Mouse (Mus musculus) gastrocnemius, adult 2 months (tissue): ENCODE measurements around the gene Etv1. TPM values are rescaled to one million over a fixed set of nuclear protein-coding genes. Genes with fewer than 3 reads are reported as not detected.

Source experiments
- DNase-seq: peaks from one replicate; pipeline ENCODE4 v3.0.0; 2022
- H3K27ac ChIP-seq: fragments of 200-600 bp; 2 replicates; pipeline ENCODE4 v1.8.1; 2022; ENCODE audit warnings: mild to moderate bottlenecking
- H3K4me3 ChIP-seq: fragments of 200-600 bp; 2 replicates; pipeline ENCODE4 v1.8.1; 2022; ENCODE audit warnings: mild to moderate bottlenecking, moderate library complexity
- CTCF ChIP-seq: fragments of 200-600 bp; IDR thresholded peaks from 2 replicates; pipeline ENCODE4 v1.8.1; 2022; ENCODE audit warnings: antibody characterized with exemption, mild to moderate bottlenecking, moderate library complexity
- intact Hi-C: fragments of 180-260 bp; cut with DNase I; formaldehyde crosslinking; loops from one replicate; pipeline ENCODE4 v1.15.1; 2025
- total RNA-seq, 2 experiments: library from RNA; stranded (reverse); gene quantifications; 2 replicates each; pipeline ENCODE4 v1.2.3; 2021

Gene Etv1
- total RNA-seq, 2 experiments from 2014 or later = 4.0 to 4.8 TPM

- intact Hi-C loops = no loop called here
- Histone ChIP-seq H3K4me3 (no peak overlapping the region), H3K27ac (no peak overlapping the region)
- TF ChIP-seq CTCF = no peak
- DNase-seq = no peak
Measured at GRCm38 (mm10) chr12:38843801-38844295, 64.7 kb downstream of the Etv1 start.

- no peak overlapping the region for H3K4me3 ChIP-seq
- DNase-seq = no peak
- intact Hi-C loops = no loop called here
- no peak overlapping the region for H3K27ac ChIP-seq
- no peak for TF ChIP-seq CTCF
Measured at GRCm38 (mm10) chr12:38847500-38848261, 68.5 kb downstream of the Etv1 start.

GRCm38 (mm10) chr12:38849994-38850393 lies 70.8 kb downstream of the Etv1 start:
- Histone ChIP-seq H3K27ac (no peak overlapping the region), H3K4me3 (no peak overlapping the region)
- no peak for TF ChIP-seq CTCF
- no peak for DNase-seq
- intact Hi-C loops = no loop called here

- intact Hi-C loops = no loop called here
- H3K27ac ChIP-seq = no peak overlapping the region
- no peak for TF ChIP-seq CTCF
- H3K4me3 ChIP-seq = no peak overlapping the region
- no peak for DNase-seq
Measured at GRCm38 (mm10) chr12:38854274-38854673, 75.1 kb downstream of the Etv1 start.

- no peak for TF ChIP-seq CTCF
- Histone ChIP-seq H3K4me3 (no peak overlapping the region), H3K27ac (no peak overlapping the region)
- intact Hi-C loops = no loop called here
- no peak for DNase-seq
Measured at GRCm38 (mm10) chr12:38854751-38855150, 75.6 kb downstream of the Etv1 start.

- Histone ChIP-seq H3K27ac (no peak overlapping the region), H3K4me3 (no peak overlapping the region)
- intact Hi-C loops = no loop called here
- no peak for DNase-seq
- TF ChIP-seq CTCF = no peak
Measured at GRCm38 (mm10) chr12:38859675-38860074, 80.5 kb downstream of the Etv1 start.

- no peak for DNase-seq
- Histone ChIP-seq H3K4me3 (no peak overlapping the region), H3K27ac (no peak overlapping the region)
- intact Hi-C loops = no loop called here
- TF ChIP-seq CTCF = no peak
Measured at GRCm38 (mm10) chr12:38860168-38861115, 81.3 kb downstream of the Etv1 start.

GRCm38 (mm10) chr12:38863395-38863794 lies 84.2 kb downstream of the Etv1 start:
- DNase-seq = no peak
- Histone ChIP-seq H3K4me3 (no peak overlapping the region), H3K27ac (no peak overlapping the region)
- intact Hi-C loops = no loop called here
- no peak for TF ChIP-seq CTCF

- no peak for DNase-seq
- intact Hi-C loops = no loop called here
- H3K27ac ChIP-seq = no peak overlapping the region
Measured at GRCm38 (mm10) chr12:38863982-38864828, 85.0 kb downstream of the Etv1 start.

GRCm38 (mm10) chr12:38874470-38874995 lies 95.4 kb downstream of the Etv1 start:
- intact Hi-C loops = no loop called here
- DNase-seq = no peak
- TF ChIP-seq CTCF = no peak
- Histone ChIP-seq H3K27ac (no peak overlapping the region), H3K4me3 (no peak overlapping the region)

More at GRCm38 (mm10) chr12:38863982-38864828, 85.0 kb downstream of the Etv1 start:
- no peak for TF ChIP-seq CTCF
- H3K4me3 ChIP-seq = no peak overlapping the region

- no peak overlapping the region for H3K27ac ChIP-seq
- no peak for DNase-seq
- no peak overlapping the region for H3K4me3 ChIP-seq
- no peak for TF ChIP-seq CTCF
- intact Hi-C loops = no loop called here
Measured at GRCm38 (mm10) chr12:38904516-38904915, 125.3 kb downstream of the Etv1 start.

- Histone ChIP-seq H3K4me3 (no peak overlapping the region), H3K27ac (no peak overlapping the region)
- no peak for DNase-seq
- intact Hi-C loops = no loop called here
- TF ChIP-seq CTCF = no peak
Measured at GRCm38 (mm10) chr12:38906314-38906713, 127.1 kb downstream of the Etv1 start.
